Mouse (Mus musculus) CH12.LX (cell line): ENCODE data around the gene Sbno1.

Experiments used
- POLR2A ChIP-seq: IDR thresholded peaks from 2 replicates; pipeline ENCODE4 v1.6.1; 2011; ENCODE audit warnings: low read depth, mild to moderate bottlenecking, improper control_type of control experiment, low read length
- POLR2AphosphoS2 ChIP-seq: IDR thresholded peaks from 2 replicates; pipeline ENCODE4 v1.6.1; 2011; ENCODE audit warnings: low read depth, low read length, improper control_type of control experiment
- TCF12 ChIP-seq: IDR thresholded peaks from 2 replicates; pipeline ENCODE4 v1.6.1; 2014; ENCODE audit warnings: low read depth, mild to moderate bottlenecking, inconsistent platforms, low read length, improper control_type of control experiment

- no peak for TF ChIP-seq TCF12
- TF ChIP-seq POLR2A, result no peak
- no peak for TF ChIP-seq POLR2AphosphoS2
These were observed 60.0 kb downstream of the Sbno1 start for GRCm38 (mm10) chr5:124365754-124366153.
